Mouse (Mus musculus): Measurements from ENCODE around the gene Rdx. TPM values are rescaled to one million over a fixed set of nuclear protein-coding genes. Genes with fewer than 3 reads are reported as not detected.
"Not testable (repeated sequence)": the region's sequence is repeated elsewhere in the genome, so short reads cannot be mapped to it uniquely, and the experiment has no call there.

Rdx gene
- total RNA-seq, 4 experiments from 2014 or later = 85.9 to 98.0 (median 89.2) TPM

- DNase-seq (ENCODE audit: low spot score) = no peak
Observed at GRCm38 (mm10) chr9:52052221-52052620, 5.2 kb downstream of the Rdx start.

DNA sequence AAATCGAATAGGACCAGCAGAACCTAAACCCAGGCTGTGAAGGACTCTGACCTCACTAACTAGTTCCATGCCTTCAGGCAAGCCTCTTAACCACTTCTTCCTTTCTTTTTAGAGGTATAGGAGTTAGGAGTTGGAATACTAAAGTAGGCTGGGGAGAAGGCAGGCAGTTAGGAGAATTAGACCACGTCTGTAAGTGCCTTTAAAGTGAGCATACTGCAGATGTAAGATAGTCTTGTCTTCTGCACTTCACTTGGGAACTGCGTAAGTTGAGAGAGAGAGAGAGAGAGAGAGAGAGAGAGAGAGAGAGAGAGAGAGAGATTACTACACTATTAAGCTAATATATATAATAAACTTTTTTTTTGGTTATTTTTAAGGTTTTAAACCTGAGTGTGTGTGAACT is 8.3 kb downstream of the Rdx start:
- DNase-seq (ENCODE audit: low spot score) = no peak

DNA sequence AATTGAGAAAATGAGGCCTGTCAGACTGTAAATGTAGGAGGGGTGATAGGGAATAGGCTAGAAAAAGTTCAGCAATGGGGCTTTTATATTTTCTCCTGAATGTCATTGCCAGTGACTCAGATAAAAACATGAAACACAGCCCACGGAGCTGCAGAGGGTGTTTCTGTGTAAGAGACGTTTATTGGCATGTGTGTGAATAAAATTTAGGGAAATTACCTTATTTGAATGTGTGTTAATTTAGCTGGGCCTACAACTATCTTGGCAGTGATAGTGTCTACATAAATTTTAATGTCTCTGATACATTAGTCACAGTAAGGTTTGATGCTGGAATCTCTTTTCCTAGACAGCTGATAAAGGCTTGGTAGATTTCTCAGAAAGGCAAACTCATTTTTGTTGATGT is 12.8 kb downstream of the Rdx start:
- DNase-seq (ENCODE audit: low spot score) = no peak

DNA sequence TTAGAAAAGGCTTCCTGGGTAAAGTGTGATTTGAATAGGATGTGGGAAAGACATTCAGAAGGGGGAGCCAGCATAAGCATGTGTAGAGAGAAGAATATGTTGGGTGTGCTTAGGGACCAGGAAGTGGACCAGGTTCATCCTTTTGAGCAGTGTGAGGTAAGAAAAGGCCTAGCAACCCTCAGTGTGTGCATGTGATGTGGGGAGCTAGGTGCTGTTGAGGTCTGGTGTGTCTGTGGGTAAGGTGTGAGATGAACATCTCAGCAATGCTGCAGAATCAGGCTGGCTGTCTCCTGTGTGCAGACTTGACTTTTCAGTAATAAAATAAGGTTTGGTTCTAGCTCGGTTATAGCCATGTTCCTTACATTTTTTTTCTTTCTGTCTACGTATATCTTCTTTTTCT is 23.1 kb downstream of the Rdx start:
- DNase-seq (ENCODE audit: low spot score) = no peak

GRCm38 (mm10) chr9:52071352-52071751 is 24.4 kb downstream of the Rdx start:
- not testable (repeated sequence) for DNase-seq (ENCODE audit: low spot score)

- no peak for DNase-seq (ENCODE audit: low spot score)
Observed at GRCm38 (mm10) chr9:52072202-52072601, 25.2 kb downstream of the Rdx start.

DNA sequence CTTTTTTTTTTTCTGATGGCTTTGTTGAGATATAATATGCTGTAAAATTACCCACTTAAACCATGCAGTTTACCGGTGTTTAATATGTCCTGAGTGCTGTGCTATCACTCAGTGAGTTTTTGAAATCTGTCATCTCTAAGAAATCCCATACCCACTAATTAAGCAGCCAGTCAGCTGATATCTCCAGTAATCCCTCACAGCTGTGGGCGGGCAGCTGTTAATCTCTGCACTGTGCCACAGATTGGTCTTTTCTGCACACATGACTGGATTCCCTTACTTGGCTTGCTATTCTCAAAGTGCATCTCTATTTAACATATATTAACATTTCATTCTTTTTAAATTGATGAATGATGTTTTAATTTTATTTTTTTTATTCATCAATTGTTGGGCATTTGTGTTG is 29.1 kb downstream of the Rdx start:
- no peak for DNase-seq (ENCODE audit: low spot score)

DNA sequence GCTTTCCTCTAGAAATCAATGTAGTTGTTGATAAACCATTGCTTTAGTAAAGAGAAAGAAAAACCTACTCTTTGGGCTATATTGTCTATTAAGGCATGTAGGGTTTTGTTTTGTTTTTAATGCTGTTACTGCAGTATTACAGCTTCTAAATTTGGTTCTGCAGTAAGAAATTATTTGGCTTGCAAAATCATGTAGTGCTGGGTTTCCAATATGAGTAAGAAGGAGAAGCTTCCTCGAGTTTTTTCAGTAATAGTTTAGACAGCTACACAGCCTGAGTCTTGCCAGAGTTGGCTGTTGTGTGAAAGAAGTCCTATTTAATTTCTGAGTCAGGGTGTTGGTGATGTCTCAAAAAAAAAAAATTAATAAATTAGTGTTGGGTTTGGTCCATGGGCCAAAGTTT is 30.7 kb downstream of the Rdx start:
- no peak for DNase-seq (ENCODE audit: low spot score)

- DNase-seq (ENCODE audit: low spot score) = no peak
Observed at GRCm38 (mm10) chr9:52081979-52082378, 35.0 kb downstream of the Rdx start.

- no peak for DNase-seq (ENCODE audit: low spot score)
Observed at GRCm38 (mm10) chr9:52082414-52082813, 35.4 kb downstream of the Rdx start.

- no peak for DNase-seq (ENCODE audit: low spot score)
Observed at GRCm38 (mm10) chr9:52091752-52092151, 44.8 kb downstream of the Rdx start.

DNA sequence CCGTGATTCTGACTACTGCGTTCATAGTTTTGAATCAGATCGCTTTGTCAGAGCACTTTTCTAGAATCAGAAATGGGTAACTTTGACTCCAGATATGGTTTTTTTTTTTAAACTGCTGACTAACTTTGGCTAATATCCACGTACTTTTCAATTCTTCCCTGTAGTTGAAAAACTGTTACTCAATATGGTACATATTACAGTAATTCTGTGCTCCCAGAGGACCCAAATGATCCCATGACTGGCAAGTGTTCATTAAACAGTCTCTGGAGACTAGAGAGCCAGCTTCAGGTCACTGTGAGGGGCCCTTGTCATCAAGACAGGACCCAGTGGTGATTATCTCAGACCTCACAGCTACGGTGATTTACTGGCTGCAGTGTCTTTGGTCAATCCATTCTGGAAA is 45.3 kb downstream of the Rdx start:
- DNase-seq (ENCODE audit: low spot score) = no peak

GRCm38 (mm10) chr9:52093108-52093507 is 46.1 kb downstream of the Rdx start:
- no peak for DNase-seq (ENCODE audit: low spot score)

DNA sequence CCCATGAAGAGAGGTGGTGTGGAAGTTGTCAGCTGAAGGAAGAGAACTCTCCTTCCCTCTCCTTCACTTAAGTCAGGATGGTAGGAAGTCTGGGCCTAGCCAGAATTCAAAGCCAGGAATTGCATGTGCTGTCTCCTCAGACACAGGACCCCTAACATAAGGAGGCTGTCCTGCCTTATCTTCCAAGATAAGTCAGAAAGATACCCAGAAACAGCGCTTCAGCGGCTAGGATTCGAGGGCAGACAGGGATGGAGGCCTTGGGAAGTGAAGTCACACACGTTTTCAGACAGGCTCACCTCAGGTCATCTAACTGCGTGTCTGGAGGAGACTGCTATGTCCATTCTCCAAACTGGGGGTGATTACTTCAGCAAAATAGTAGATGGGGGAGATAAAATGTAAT is 47.0 kb downstream of the Rdx start:
- DNase-seq (ENCODE audit: low spot score) = no peak

GRCm38 (mm10) chr9:52094471-52094980 is 47.6 kb downstream of the Rdx start:
- DNase-seq (ENCODE audit: low spot score) = peak; percentile 19

- no peak for DNase-seq (ENCODE audit: low spot score)
Observed at GRCm38 (mm10) chr9:52095666-52096065, 48.7 kb downstream of the Rdx start.

DNA sequence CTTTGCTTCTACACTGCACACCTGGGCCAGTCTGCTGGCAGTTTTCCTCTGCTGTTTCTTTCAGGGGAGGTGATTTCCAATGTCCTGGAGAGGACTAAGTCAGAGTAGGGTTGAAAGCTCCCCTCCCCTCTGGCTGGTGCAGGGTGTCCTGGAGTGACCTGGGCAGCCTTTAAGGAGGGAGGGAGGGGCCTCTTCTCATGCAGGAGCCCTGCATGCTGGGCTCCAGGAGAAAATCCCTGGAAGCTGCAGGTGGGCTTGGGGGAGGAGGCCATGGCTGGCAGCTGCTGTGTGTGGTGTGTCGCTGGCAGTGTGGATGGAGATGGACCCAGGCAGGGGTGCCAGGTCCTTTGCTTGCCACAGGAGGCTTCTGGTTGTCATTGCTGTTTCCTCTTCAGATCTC is 50.4 kb downstream of the Rdx start:
- no peak for DNase-seq (ENCODE audit: low spot score)

DNA sequence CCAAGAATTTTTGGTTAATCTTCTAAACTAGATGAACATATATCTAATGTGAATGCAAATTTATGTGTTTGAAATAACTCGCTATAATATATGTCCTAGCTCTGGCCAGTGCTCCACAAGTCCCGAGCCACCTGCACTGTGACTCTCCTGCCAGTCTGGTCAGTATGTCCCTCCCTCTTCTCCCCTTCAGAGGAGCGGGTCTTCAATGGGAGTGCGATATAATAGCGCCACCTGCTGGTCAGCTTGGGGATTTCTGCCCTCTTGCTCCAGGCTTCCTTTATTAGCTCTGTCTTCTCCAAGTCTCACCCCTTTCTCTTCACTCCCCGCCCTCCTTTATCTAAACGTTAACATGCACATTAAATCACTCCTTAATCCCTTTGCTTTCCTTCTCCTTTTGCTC is 51.6 kb downstream of the Rdx start:
- DNase-seq (ENCODE audit: low spot score) = peak; percentile 80

- no peak for DNase-seq (ENCODE audit: low spot score)
Observed at GRCm38 (mm10) chr9:52100426-52100825, 53.5 kb downstream of the Rdx start.

- DNase-seq (ENCODE audit: low spot score) = no peak
Observed at GRCm38 (mm10) chr9:52102060-52102844, 55.3 kb downstream of the Rdx start.

- DNase-seq (ENCODE audit: low spot score) = no peak
Observed at GRCm38 (mm10) chr9:52103448-52104224, 56.7 kb downstream of the Rdx start.

DNA sequence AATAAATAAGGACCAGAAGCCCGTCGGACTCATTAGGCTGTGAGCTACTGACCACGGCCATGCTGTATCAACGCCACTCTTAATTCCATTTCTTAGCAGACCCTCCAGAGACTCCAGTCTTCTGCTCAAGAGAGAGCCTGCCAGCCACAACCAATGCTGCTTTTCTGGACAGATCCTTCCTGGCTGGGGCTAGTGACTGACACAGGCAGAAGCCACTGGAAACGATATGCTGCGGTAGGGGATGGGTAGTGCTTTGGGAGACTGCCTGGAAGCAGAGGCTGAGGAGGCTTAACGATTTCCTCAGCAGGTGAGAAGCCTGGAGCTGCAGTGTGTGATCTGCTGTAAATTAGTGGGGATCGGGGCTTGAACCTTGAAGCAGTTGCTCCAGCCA is 57.2 kb downstream of the Rdx start:
- DNase-seq (ENCODE audit: low spot score) = no peak

DNA sequence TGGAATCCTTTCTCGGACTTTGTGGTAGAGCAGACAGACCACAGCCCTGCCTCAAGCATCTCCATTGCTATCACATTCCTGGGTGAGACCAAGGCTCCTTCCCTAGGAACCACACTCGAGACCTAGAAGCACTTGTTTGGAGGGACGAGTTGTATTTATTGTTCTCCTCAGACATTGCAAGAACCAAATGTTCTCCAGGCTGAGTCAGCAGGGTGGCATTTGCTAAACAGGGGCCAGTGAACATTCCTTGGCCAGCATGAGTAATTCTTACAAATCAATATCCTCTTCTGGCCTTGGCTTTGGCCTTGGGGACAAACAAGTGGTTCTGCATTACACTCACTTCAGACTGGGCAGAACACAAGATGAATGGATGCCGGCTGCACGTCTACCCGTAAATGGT is 58.5 kb downstream of the Rdx start:
- DNase-seq (ENCODE audit: low spot score) = no peak
